Mouse (Mus musculus): Measurements from ENCODE around the gene Slco4a1. TPM values are rescaled to one million over a fixed set of nuclear protein-coding genes. Genes with fewer than 3 reads are reported as not detected.

The Slco4a1 gene
- polyA plus RNA-seq, 1 experiment from 2014 or later = 0.52 TPM

DNA sequence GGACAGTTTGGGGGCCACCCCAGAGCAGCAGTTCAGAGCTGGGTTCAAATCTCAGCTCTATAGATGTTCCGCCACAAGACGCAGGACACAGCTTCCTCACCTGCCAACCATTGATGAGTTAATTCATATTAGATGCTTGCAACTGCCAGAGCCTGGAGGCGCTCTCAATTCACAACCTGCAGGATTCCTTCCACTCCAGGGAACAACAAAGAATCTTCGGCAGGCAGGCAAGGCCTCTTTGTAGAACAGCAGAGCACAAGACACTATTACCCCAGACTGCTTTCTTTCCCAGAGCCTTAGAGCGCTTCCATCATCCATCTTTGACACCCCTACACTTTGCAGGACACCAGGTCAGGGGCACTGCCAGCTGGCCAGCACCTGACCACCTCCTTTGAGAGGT lies 50.2 kb downstream of the Slco4a1 start:
- H3K27ac ChIP-seq = no peak overlapping the region
- H3K4me2 ChIP-seq = no peak overlapping the region
- WGBS (ENCODE audit: insufficient replicate concordance) = 69% methylated on average over 5 of the region's 5 CpGs
- H3K9me3 ChIP-seq (replicated peaks) = no peaks in the 10 kb centered on the region
- peaks cover 15% of the 10 kb centered on the region for H3K27me3 ChIP-seq
- ATAC-seq (ENCODE audit: low read depth) (no peak), DNase-seq (no peak)
- H3K4me1 ChIP-seq (replicated peaks) = no peaks in the 10 kb centered on the region
- no peaks in the 10 kb centered on the region for H3K36me3 ChIP-seq
- H3K9ac ChIP-seq = no peak overlapping the region
- no peak overlapping the region for H3K4me3 ChIP-seq (replicated peaks)

DNA sequence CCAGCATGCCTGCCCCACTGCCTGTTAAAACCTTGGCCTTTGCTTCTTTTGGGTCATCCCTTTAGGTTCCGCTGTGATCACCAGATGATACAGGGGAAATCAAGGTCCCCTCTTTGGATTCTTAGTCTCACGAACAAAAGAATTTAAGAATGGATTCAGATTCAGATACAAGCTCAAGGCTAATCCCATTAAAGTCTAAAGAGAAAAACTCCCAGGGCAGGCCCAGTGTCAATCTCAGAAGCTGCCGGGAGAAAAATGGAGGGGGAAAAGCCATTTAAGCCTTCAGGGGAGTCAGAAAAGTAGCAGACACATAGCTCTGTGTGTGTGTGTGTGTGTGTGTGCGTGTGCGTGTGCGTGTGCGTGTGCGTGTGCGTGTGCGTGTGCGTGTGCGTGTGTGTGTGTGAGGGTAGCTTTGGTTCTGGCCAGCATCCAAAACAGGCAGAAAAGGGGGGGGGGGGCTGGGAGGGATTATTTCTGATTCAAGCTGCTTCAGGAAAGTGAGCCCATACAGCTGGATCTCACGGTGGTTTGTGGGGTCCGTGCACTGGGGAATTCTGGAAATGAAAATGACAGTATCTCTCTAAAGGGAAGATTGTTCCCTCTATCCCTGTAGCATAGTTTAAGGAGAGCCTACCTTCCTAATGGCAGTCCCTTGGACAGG lies 52.5 kb downstream of the Slco4a1 start:
- Histone ChIP-seq H3K27ac (no peak overlapping the region), H3K4me3 (replicated peaks) (no peak overlapping the region), H3K27me3 (no peaks in the 10 kb centered on the region), H3K4me1 (replicated peaks) (no peaks in the 10 kb centered on the region), H3K4me2 (no peak overlapping the region), H3K9ac (no peak overlapping the region), H3K36me3 (no peaks in the 10 kb centered on the region), H3K9me3 (replicated peaks) (no peaks in the 10 kb centered on the region)
- WGBS (ENCODE audit: insufficient replicate concordance) = 72% methylated on average over 14 of the region's 14 CpGs
- no peak for DNase-seq
- ATAC-seq (ENCODE audit: low read depth) = no peak

DNA sequence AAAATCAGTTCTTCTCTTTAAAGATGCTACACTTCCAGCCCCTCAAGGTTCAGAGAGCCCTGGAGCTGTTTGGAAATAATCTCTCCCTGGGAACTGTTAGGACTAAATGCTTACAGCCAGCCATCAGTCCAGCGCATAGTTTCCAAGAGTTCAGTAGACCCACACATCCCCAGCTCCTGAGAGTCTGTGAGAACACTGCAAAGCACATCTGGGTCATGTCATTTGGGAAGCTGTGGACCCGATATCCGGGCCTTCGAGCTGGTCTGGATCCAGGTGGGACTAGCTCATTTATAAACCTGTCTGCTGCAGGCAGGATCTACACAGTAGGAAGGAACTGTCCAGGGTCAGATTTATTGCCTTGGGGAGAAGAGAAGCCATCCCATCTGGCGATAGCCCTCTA lies 54.8 kb downstream of the Slco4a1 start:
- no peak overlapping the region for H3K27ac ChIP-seq
- H3K4me1 ChIP-seq (replicated peaks) = no peaks in the 10 kb centered on the region
- DNase-seq (no peak), ATAC-seq (ENCODE audit: low read depth) (no peak)
- no peaks in the 10 kb centered on the region for H3K9me3 ChIP-seq (replicated peaks)
- H3K4me3 ChIP-seq (replicated peaks) = no peak overlapping the region
- H3K27me3 ChIP-seq = no peaks in the 10 kb centered on the region
- WGBS (ENCODE audit: insufficient replicate concordance) = 54% methylated on average over 5 of the region's 5 CpGs
- no peak overlapping the region for H3K4me2 ChIP-seq
- no peak overlapping the region for H3K9ac ChIP-seq
- H3K36me3 ChIP-seq = no peaks in the 10 kb centered on the region

DNA sequence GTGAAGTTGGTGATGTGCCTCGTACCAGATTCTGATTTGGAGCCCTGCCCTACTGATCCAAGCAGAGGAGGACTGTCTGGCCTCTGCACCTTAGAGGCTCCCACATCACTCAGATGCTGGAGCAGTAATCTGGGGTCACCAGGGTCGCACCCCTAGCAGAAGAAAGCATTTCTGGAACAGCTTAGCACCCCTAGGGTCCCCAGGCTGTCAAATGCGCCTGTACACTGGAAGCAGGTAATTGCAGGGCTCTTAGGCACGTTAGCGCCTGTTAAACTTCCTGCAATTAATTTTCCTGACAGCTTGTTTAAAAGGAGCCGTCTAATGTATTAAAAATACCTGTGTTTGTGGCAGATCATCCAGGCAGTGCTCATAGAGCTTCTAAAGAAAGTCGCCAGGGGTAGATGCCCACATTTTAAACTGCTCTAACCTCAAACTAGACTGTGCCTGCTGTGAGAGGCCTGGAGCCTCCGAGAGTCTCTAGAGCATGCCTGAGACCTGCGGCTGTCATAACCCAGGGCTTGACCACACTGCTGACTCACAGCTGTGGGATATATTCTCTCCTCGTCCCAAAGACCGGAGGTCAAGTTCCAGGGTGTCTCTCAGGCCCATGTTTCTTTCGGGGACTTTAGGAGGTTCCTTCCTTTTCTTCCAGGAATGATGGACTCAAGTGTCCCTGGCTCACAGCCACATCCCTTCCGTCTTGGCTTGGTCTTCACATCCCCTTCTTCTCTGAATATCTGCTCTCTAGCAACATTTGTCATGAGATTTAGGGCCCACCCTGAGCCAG lies 56.0 kb downstream of the Slco4a1 start:
- 37% methylated on average over 13 of the region's 13 CpGs for WGBS (ENCODE audit: insufficient replicate concordance)
- ATAC-seq (ENCODE audit: low read depth) (no peak), DNase-seq (no peak)
- Histone ChIP-seq H3K27me3 (no peaks in the 10 kb centered on the region), H3K4me3 (replicated peaks) (no peak overlapping the region), H3K4me2 (no peak overlapping the region), H3K27ac (no peak overlapping the region), H3K9me3 (replicated peaks) (no peaks in the 10 kb centered on the region), H3K36me3 (no peaks in the 10 kb centered on the region), H3K9ac (no peak overlapping the region), H3K4me1 (replicated peaks) (no peaks in the 10 kb centered on the region)

DNA sequence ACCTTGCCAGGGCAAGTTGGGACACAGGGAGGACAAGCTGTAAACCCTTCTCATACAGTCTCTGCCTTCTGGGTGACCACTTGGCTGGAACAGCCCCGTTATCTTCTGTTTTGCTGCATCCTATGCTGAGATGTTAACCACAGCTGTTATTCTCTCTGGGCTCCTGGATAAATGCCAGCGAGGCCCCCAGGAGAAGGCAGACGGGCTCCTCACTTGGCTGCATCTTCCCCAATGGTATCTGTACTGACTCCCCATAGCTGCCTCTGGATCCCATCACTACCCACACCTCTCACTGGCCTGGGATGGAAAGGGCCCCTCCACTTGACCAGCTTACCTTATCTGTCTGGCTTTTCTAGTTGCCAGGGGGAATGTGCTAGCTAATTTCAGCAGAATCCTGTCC lies 57.0 kb downstream of the Slco4a1 start:
- Histone ChIP-seq H3K4me1 (replicated peaks) (no peaks in the 10 kb centered on the region), H3K4me3 (replicated peaks) (no peak overlapping the region), H3K4me2 (no peak overlapping the region), H3K27me3 (no peaks in the 10 kb centered on the region), H3K36me3 (no peaks in the 10 kb centered on the region), H3K9me3 (replicated peaks) (no peaks in the 10 kb centered on the region), H3K9ac (no peak overlapping the region), H3K27ac (no peak overlapping the region)
- WGBS (ENCODE audit: insufficient replicate concordance) = 67% methylated on average over 3 of the region's 3 CpGs
- ATAC-seq (ENCODE audit: low read depth) = no peak
- DNase-seq = no peak

DNA sequence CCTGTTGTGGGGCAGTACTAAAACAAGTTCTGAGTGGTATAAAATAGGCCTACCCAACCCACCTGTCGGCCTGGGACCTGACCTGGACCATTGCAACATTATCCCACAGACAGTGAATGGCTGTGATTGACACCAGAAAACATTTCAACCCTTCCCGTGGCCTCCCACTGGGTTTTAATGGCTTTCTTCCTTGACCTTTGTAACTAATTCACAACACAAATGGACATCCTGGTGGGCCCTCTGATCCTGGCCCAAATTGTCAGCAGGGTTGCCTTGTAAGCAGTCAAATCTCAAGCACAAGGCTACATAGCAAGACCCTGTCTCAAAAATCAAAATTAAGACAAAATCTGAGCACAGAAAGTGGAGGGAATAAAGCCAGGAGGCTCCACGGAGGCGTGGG lies 57.8 kb downstream of the Slco4a1 start:
- H3K4me3 ChIP-seq (replicated peaks) = no peak overlapping the region
- H3K4me1 ChIP-seq (replicated peaks) = no peaks in the 10 kb centered on the region
- H3K9me3 ChIP-seq (replicated peaks) = no peaks in the 10 kb centered on the region
- no peak overlapping the region for H3K4me2 ChIP-seq
- H3K27ac ChIP-seq = no peak overlapping the region
- H3K27me3 ChIP-seq = no peaks in the 10 kb centered on the region
- no peaks in the 10 kb centered on the region for H3K36me3 ChIP-seq
- WGBS (ENCODE audit: insufficient replicate concordance) = 46% methylated on average over 4 of the region's 4 CpGs
- ATAC-seq (ENCODE audit: low read depth) = no peak
- no peak for DNase-seq
- H3K9ac ChIP-seq = no peak overlapping the region

DNA sequence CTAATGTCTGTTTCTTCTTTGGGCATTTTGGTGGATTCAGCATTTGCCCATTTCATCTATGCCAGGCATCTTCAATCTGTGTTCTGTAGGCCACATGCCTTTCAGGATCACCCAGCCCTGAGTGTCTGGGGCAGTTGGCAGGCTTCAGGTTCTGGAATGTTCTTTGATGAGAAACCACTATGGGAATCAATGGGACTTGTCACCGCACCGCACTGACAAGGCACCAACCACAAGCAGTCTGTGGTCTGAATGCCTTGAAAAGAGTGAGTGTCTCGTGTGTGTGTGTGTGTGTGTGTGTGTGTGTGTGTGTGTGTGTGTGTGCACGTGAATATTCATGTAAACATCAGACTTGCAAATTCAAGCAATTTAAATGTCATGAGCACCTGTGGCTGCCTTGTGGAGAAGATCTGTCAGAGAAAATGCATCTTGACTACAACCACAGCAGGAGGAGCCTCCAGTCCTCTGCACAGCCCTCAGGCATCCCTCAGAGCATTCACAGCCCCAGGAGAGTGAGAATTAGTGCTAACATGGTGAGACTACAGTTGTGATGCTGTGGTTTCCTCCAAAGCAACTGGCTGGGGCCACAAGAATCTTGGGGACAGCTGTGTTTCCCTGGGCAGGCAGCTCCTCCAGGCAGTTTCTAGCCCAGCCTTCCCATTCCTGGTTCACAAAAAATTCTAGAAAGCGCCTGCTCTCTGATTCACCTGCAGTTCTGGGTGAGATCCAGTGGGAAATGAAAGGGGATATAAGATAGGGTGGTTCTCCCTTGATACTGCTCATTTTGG lies 65.6 kb downstream of the Slco4a1 start:
- 52% methylated on average over 5 of the region's 5 CpGs for WGBS (ENCODE audit: insufficient replicate concordance)
- H3K27ac ChIP-seq = no peak overlapping the region
- no peaks in the 10 kb centered on the region for H3K36me3 ChIP-seq
- ATAC-seq (ENCODE audit: low read depth) (no peak), DNase-seq (no peak)
- no peak overlapping the region for H3K4me2 ChIP-seq
- no peaks in the 10 kb centered on the region for H3K4me1 ChIP-seq (replicated peaks)
- H3K27me3 ChIP-seq = peaks cover 9% of the 10 kb centered on the region; the same call in 1 of the 2 replicates
- no peaks in the 10 kb centered on the region for H3K9me3 ChIP-seq (replicated peaks)
- H3K4me3 ChIP-seq (replicated peaks) = no peak overlapping the region
- H3K9ac ChIP-seq = no peak overlapping the region

DNA sequence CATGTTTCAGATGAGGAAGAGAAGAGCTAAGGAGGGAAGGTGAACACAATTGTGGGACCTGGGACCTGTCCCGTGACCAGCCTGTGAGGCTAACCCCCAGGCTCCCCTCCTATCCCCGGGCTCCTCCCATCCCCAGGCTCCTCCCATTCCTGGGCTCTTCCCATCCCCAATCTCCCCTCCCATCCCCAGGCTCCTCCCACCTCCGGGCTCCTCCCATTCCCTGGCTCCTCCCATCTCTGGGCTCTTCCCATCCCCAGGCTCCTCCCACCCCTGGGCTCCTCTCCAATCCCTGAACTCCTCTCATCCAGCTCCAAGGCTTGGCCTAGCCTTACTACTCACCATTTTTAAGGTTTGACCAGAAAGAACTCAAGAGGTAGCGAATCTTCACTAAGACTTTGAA lies 66.8 kb downstream of the Slco4a1 start:
- WGBS (ENCODE audit: insufficient replicate concordance) = 36% methylated on average over 4 of the region's 4 CpGs
- DNase-seq = no peak

More for the DNA sequence above, 66.8 kb downstream of the Slco4a1 start:
- Histone ChIP-seq H3K9ac (no peak overlapping the region), H3K36me3 (no peaks in the 10 kb centered on the region), H3K9me3 (replicated peaks) (no peaks in the 10 kb centered on the region), H3K4me2 (no peak overlapping the region), H3K27ac (no peak overlapping the region), H3K27me3 (peaks cover 15% of the 10 kb centered on the region; the same call in 1 of the 2 replicates), H3K4me3 (replicated peaks) (no peak overlapping the region), H3K4me1 (replicated peaks) (no peaks in the 10 kb centered on the region)
- no peak for ATAC-seq (ENCODE audit: low read depth)

Other genes starting within 250 kb of the Slco4a1 start
- gene Lama5, start 230.4 kb upstream of the Slco4a1 start, polyA plus RNA-seq (2015; fragmentation: Nextera tagmentation; extraction: Ambion mirVana) = 1.5 and 1.9 TPM in 2 replicates
- gene Rps21, start 198.9 kb upstream of the Slco4a1 start, polyA plus RNA-seq (2015; fragmentation: Nextera tagmentation; extraction: Ambion mirVana) = 525 and 552 TPM in 2 replicates
- gene Cables2, start 182.7 kb upstream of the Slco4a1 start, polyA plus RNA-seq (2015; fragmentation: Nextera tagmentation; extraction: Ambion mirVana) = 4.2 and 4.4 TPM in 2 replicates
- gene Rbbp8nl, start 166.4 kb upstream of the Slco4a1 start, polyA plus RNA-seq (2015; fragmentation: Nextera tagmentation; extraction: Ambion mirVana) = not detected in 2 replicates
- 0.76 and 0.90 TPM in 2 replicates for gene Gata5, start 121.5 kb upstream of the Slco4a1 start, polyA plus RNA-seq (2015; fragmentation: Nextera tagmentation; extraction: Ambion mirVana)
- gene Ntsr1, start 43.7 kb downstream of the Slco4a1 start, polyA plus RNA-seq (2015; fragmentation: Nextera tagmentation; extraction: Ambion mirVana) = 0.08 and 0.13 TPM in 2 replicates
- 10.9 and 12.5 TPM in 2 replicates for gene Mrgbp, start 125.1 kb downstream of the Slco4a1 start, polyA plus RNA-seq (2015; fragmentation: Nextera tagmentation; extraction: Ambion mirVana)
- 23.5 and 24.9 TPM in 2 replicates for gene Ogfr, start 133.0 kb downstream of the Slco4a1 start, polyA plus RNA-seq (2015; fragmentation: Nextera tagmentation; extraction: Ambion mirVana)
- gene Col9a3, start 141.5 kb downstream of the Slco4a1 start, polyA plus RNA-seq (2015; fragmentation: Nextera tagmentation; extraction: Ambion mirVana) = 1.5 and 2.1 TPM in 2 replicates
- not detected in 2 replicates for gene Tcfl5, start 186.5 kb downstream of the Slco4a1 start, polyA plus RNA-seq (2015; fragmentation: Nextera tagmentation; extraction: Ambion mirVana)